Mouse (Mus musculus): ENCODE results near the gene Map3k20.
A peak's percentile ranks its signal among the peaks of the same experiment; 100 is the strongest.

The Map3k20 gene

DNA sequence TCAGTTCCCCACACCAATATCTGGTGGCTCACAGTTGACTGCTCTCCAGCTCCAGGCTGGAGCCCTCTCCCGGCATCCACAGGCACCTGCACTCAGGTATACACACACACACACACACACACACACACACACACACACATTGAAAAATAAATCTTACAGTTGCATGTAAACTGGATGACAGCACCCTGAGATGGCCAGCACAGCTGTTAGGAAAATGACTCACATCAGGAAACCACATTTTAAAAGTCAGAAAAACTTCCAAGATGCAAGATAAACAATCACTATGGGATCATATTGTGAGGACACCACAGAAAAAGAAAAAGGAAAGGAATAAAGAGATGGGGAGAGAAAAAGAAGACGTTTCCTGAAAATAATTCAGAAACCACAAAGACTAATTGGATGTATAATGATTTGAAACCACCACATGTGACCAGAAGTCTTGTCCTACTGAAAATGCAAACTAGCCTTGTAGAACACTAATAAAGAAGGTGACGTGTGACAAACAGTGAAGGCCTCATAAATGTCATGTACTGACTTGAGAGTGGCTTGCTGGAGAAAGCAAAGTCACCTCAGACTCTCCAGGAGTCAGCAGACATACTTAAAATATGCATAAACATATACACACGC, 7.1 kb upstream of the Map3k20 start:
- DNase-seq (ENCODE audit: inconsistent age in 2 of 2, low spot score in 1 of 2): no peak

DNA sequence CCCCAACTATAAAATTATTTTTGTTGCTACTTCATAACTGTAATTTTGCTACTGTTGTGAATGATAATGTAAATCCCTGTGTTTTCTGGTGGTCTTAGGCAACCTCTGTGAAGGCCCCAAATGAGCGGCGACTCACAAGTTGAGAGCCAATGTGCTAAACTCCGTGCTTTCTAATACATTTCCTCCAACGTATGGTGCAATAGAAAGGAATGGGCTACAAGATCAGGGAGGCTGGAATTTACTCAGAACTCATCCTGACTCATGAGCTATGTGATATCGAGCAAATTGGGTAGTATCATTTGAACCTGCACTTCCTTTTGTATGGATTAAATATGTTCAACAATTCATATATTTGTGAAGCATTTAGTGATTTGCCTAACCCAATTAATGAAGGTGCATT, 4.9 kb upstream of the Map3k20 start:
- DNase-seq (ENCODE audit: inconsistent age in 2 of 2, low spot score in 1 of 2): no peak

DNA sequence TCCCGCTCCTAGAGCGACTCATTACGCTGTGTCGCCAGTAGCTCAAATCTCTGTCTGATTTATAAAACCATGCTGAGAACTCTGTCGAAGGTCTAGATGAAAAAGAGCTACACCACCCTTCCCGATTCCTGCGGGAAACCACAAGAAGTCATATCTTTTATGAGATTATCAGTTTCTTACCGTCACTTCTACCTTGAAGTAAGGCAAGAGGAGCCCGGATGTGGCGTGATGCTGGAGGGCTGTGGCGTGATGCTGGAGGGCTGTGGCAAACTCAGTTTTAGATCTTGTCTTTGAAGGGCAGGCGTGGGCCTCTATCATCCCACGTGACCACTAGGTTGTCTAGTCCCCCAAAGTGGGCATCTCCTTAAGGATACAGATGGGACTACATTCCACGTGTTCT, 3.5 kb upstream of the Map3k20 start:
- DNase-seq (ENCODE audit: inconsistent age in 2 of 2, low spot score in 1 of 2): no peak

DNA sequence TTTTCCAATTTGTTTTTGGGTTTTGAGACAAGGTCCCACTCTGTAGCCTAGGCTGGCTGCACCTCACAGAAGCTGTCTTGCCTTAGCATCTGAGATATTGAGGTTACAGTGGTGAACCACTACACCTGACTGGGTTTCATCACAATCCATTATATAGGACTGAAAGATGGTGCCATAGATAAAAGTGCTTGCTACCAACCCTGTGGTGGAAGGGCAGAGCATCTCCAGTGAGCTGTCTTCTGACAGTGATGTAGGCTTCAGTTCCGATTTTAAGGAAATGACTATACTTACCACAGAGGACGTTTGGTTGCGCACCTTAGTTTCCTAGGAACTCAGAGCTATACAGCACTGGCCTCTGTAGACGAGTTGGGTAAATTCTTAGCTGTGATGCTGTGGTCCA, 2.7 kb upstream of the Map3k20 start:
- DNase-seq (ENCODE audit: inconsistent age in 2 of 2, low spot score in 1 of 2): no peak

DNA sequence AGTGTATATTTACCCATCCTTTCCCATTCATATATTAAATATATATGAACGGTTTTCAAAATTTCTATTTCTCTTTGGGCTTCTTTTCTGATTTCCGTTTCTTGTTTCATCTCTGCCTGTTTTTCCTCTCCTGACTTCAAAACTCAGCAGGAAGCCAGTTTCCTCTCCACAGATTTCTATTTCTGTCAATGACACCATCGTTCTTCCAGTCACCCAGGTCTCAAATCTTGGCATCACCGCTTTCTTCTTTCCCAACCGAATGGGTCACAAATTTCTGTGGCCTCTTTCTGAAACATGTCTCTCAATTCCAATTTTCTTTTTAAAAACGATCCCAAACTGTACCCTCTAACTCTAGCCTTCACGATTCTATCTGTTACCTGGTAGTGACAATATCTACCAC, 748 bp upstream of the Map3k20 start:
- peak in 1 of 2 experiments; percentile 25 for DNase-seq (ENCODE audit: inconsistent age in 2 of 2, low spot score in 1 of 2)

DNA sequence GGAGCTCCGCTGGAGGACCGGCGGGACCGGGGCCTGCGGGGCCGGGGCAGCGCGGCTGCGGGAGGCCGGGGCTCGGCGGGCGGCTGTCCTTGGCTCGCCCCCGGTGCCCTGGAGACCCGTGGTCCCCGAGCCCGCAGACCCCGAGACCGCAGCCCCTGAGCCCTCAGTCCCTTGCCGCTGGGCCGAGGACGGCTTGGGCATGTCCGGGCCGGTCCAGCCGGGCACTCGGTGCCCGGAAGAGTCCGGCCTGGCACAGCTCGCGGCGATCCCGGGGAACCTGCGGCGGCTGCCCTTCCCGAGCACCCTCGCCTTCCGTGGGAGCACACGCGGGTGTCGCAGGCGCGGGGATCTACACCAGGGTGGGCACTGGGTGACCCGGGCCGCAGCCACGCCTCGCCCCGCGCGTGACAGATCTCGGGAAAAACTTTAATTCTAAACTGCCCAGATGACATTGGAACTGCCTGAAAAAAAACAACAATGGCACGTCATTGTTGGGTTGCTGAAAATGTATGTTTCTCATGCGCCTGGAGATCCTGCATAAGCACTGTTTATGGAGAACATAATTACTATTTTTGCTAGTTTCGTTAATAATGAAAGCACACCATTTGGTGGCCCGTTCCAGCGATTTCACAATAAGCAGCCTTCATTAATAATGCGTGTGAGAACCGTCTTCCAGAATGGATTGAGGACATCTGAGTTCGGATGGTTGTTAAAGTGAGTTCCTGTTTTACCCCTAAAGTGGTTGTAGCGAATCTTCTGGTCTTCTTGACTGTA, 638 bp downstream of the Map3k20 start:
- DNase-seq (ENCODE audit: inconsistent age in 2 of 2, low spot score in 1 of 2): peak; percentile 60 to 80

DNA sequence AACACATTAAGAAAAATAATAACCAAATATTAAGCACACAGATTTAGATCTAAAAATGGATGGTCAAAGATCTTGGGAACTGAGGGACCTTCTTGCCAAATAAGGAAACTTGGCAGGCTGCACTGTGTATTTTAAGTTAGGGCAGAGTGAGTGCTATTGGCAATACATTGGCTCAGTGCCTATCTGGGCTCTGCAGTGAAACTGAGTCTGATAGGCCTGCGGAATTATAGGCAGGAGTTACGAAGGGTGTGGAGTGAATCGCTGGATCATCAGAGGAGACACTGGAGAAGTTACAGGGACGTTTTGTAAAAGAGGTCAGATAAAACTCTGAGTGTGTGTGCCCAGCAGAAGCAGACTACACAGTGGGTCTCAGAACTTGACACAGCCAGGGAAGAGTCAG, 1.7 kb downstream of the Map3k20 start:
- peak; percentile 19 to 74 for DNase-seq (ENCODE audit: inconsistent age in 2 of 2, low spot score in 1 of 2)

DNA sequence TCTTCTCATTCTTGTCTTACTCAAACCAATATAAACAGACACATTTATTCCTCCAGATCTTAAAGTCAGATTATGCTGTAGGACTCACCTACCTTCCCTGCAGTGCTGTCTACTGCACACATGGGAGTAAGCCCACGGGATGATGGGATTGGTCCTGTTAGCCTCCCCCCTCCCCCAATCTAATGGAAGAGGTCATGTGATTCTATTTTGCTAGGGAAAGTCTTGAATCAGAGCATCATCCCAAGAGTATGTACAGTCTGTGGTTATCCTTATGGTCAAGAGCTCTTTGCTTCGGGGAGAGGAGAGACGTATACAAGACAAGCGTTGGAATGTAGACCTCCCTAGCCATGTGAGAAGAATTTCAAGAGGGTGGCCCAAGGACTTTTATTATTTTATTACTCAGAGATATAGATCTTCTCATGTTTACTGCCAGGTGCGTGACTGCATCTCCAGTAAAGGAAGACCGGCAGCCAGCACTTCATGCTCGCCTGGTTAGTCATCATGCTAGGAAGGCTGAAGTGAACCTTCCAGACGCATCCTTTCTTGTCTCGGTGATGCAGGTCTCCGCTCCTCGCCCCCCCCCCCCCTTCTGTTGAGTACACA, 3.6 kb downstream of the Map3k20 start:
- no peak for DNase-seq (ENCODE audit: inconsistent age in 2 of 2, low spot score in 1 of 2)

DNA sequence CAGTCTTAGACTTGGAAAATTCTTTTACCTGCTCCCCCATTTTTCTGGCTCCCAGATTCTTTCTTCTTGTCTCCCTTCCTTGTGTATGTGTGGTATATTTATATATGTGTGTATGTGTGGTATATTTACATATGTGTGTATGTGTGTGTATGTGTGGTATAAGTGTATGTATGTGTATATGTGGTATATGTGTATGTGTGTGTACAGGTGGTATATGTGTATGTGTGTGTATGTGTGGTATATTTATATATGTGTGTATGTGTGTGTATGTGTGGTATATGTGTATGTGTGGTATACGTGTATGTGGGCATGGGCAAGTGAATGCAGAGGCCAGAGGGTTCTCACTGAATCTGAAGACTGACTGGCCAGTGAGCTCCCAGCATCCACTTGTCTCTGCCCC, 5.7 kb downstream of the Map3k20 start:
- DNase-seq (ENCODE audit: inconsistent age in 2 of 2, low spot score in 1 of 2): no peak

DNA sequence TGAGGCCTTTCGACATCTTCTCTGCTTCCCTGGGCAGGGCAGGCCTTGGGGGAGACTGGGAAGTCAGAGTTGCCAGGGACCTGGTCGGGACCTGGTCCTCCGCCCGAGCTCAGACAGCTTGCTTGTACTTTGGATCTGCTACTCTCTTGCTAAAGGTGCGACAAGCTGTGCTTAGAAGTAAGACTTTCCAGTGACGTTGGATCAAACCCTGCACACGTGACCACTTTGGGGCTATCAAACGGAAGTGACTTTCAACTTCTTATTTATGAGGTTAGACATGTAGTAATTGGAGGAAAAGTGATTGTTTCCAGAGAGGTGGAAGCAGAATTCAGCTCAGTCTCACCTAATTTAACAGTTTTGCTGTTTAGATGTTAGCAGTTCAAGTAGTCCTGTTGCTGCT, 7.1 kb downstream of the Map3k20 start:
- DNase-seq (ENCODE audit: inconsistent age in 2 of 2, low spot score in 1 of 2): no peak

DNA sequence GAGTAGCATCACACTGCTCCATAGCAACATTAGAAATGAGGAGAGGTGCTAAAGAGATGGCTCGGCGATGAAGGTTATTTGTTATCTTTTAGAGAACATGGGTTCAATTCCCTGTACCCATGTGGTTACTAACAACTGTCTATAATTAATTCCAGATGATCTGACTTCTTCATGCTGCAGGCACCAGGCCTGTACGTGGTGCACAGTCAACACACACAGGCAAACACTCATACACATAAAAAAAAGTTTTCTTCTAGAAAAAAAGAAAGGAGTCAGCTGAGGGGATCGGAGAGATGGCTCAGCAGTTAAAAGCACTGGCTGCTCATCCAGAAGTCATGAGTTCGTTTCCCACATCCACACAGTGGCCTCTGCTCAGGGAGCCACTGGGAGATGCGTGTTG, 9.6 kb downstream of the Map3k20 start:
- DNase-seq (ENCODE audit: inconsistent age in 2 of 2, low spot score in 1 of 2): no peak

DNA sequence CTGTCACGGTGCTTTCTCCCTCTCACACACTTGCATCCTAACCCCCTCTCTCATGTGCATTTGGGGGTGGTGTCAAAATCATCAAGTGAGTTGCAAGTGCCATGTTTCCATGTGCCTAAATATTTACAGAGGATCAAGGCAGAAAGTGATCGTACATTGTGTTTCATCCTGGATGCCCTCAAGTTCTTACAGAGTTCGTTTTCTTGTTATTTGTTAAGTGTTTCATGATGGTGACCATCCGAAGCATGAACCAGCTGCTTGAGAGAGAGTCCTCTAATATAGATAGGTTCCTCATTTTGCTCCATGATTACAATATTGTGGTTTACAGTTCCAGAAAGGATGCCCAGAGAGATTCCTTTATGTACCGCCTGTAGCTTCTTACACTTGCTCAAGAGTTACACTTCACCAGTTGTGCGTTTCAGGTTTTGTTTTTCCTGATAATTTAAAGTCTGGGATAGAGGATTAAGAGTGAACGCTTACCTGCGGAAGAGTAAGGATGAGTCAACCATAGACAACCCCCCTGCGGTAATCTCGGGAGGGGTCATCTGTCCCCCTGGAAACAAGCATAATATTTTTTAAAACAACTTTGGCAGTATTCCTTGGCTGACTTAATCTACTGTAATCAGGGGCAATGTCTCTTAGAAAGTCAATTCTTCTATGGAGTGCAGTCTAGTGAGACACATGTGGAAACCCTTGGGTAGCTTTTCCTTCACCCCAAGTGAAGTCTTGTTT, 11.7 kb downstream of the Map3k20 start:
- no peak for DNase-seq (ENCODE audit: inconsistent age in 2 of 2, low spot score in 1 of 2)

DNA sequence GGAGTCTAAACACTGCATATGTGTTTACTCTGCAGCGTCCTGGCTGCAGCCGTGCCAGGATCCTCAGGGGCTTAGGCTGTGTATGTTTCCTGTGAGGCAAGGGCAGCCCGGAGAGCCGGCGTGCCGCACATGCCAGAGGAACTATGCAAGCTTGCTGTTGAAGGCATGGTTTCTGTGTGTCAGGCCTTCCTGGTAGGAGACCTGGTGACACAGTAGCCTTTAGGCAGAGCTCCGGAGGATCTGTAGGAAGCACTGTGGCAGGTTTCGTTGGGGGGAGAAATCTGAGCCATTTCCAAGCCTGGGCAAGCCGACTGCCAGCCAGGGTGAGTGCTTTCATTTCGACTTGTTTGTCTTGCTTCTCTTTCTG, 12.3 kb downstream of the Map3k20 start:
- peak in 1 of 2 experiments; percentile 53 for DNase-seq (ENCODE audit: inconsistent age in 2 of 2, low spot score in 1 of 2)

DNA sequence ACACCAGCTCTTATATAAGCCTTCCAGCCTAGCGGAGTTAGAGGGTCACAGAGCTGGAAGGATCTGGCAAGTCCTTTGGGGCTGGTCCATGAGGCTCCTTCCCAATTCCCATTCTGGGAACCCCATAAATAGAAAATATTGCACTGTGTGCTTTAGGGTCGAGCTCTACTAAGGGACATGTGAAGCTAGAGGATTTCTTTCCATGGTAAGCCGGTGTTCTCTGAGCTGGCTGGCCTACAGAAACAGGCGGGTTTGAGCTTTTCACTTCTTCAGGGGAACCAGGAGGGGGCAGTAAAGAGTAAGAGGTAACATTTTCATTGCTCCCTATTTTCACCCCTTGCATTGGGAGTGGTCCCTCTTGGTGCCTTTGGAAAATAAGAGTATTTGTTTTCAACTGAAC, 13.0 kb downstream of the Map3k20 start:
- DNase-seq (ENCODE audit: inconsistent age in 2 of 2, low spot score in 1 of 2): peak; percentile 27 to 86

DNA sequence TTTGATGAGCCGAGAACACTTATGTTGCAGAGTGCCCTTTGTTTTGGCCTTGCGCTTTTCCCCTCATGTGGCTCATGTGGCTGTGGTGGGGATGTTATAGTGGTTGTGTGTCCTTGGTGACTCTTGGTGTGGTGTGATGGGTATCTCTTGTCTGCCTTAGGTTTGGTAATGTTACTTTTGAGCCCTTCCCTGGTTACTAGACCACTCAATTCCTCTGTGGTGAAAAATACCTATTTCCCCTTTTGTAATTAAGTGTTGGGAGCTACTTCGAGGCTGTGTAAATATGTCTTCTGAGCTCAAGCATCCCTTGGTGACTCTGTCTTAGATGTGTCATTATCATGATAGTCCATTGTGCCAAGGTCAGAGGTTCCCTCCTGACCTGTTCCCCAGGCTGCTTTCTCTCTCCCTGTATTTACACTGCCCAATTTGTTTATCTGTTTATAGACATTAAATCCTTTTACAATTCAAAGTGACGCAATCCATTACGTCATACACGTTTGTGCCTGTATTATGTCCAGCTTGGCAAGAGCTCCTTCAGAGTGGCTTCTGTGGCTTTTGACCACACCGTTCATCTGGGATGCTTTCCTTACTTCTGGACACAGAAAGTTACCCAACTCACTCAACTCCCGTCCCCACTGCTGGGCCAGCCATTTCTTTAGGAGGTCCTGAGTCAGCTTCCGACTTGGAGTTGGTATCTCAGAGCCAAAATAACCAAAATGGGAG, 15.9 kb downstream of the Map3k20 start:
- DNase-seq (ENCODE audit: inconsistent age in 2 of 2, low spot score in 1 of 2): peak in 1 of 2 experiments; percentile 35

DNA sequence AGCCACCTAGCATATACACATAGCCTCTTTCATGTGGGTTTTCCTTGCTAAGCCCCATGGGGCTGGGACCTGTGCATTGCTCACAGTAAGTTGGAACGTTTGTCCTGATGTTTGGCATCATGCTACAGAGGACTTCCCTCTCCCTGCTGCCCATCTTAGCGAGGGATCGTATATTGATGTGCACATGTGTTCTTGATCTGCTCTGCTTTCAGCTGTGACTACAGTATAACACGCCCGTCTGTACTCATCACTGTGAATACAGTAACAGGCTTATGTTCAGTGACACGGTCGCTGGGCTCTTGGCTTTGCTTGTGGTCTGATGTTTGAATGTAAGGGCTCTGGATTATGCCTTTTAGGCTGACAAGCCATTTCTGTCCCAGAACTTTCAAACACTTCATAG, 20.3 kb downstream of the Map3k20 start:
- DNase-seq (ENCODE audit: inconsistent age in 2 of 2, low spot score in 1 of 2): no peak

DNA sequence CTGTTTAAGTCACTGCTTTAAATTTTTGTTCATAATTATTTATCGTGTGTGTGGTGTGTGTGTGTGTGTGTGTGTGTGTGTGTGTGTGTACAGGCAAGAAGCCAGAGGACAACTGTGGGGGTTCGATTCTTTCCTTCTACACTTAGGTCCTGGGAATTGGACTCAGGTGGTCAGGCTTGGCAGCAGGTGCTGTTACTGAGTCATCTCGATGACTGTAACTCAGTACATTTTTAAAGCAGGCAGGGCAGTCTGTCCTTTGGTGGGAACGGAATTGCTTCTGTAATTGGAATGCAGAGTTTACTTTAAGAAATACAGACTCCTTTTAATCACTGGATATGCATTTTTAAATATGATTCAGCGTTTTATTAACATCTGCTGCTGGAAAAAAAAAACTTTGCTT, 22.9 kb downstream of the Map3k20 start:
- no peak for DNase-seq (ENCODE audit: inconsistent age in 2 of 2, low spot score in 1 of 2)

DNA sequence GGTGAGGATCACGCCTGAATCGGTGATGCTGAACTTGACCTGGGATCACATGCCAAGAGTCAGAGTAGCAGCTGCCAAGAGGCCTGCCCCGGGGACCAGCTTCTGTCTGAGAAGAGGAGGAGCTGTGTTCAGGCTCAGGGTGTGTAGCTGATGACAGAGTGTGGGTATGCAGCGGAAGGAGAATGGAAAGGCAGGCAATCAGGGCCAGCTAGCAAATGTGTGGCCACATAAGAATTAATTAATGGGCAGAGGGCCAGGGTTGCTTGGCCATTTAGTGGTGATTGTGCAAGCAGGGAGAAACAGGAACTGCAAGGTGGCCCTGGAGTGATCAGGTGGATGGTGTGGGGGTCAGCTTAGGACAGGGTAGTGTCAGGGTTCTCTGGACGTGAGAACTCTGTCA, 23.5 kb downstream of the Map3k20 start:
- peak in 1 of 2 experiments; percentile 65 for DNase-seq (ENCODE audit: inconsistent age in 2 of 2, low spot score in 1 of 2)

DNA sequence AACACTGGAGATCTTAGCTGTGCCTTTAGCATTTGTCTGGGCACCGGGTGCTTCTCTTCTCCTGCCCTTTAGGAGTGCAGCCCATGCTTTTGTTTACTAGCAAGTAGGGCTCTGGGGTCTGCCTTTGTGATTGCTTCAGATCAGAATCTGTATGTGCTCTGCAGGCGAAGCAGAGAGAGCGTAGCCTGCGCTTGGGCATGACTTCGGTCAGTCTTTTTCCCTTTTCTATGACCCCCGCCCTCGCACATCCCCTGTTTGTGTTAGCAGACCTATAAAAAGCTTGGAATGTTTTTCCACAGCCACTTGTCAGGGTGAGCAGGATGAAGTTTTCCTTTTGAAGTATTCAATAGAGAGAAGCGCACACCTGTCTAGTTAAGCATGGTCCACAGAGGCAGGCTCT, 26.0 kb downstream of the Map3k20 start:
- DNase-seq (ENCODE audit: inconsistent age in 2 of 2, low spot score in 1 of 2): no peak

DNA sequence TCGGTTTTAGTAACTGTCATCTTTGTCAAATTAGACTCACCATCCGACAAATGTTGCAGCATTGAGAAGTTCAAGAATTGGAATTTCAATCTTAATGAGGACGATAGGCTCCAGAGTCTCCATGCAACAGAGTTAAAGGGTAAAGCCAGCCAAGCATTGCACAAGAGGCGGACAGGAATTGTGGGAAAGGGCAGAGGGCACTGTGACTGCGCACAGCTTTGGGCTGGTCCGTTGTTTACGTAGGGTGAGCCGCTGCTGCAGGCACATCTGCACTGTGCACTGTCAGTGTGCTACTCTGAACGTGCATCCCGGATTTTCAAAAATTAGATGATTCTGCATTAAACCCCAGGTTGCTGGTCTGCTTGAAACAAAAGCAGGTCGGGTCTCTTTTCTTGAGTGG, 27.9 kb downstream of the Map3k20 start:
- DNase-seq (ENCODE audit: inconsistent age in 2 of 2, low spot score in 1 of 2): peak in 1 of 2 experiments; percentile 40

DNA sequence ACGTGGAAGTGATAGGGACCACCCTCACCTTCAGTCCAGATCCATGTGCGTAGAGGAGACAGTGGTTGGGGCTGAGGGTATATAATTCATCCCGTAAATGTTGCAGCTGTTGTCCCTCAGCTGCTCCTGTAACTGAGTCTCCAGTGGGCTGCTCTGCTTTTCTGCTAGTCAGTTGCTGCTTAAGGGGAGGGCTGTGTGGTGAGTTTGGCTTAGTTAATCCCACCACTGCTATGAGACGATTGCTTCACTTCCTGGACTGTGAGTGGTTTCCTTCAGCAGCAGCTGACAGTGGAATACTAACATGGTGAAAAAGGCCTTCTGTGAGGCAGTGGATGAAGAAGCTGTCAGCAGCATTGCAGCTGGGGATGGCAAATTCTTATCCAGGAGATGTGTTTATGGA, 33.0 kb downstream of the Map3k20 start:
- no peak for DNase-seq (ENCODE audit: inconsistent age in 2 of 2, low spot score in 1 of 2)
